In genomic region chr1:191170444-191170843, GRCm38 (mm10) we compare ENCODE assay signal across 24 mouse cellular contexts. TPM values are rescaled to one million over a fixed set of nuclear protein-coding genes. Genes with fewer than 3 reads are reported as not detected.
"Had no signal": no experiment of that assay in that cellular context is flagged by ENCODE, and none has a peak within 500 bp of the region (broad histone marks: within the 10 kb centered on the region; RNA-seq: fewer than 3 reads in every experiment).

No protein-coding gene starts in this region.

- H3K9me3 ChIP-seq: liver, embryonic 15.5 days; midbrain, embryonic 13.5 days; midbrain, embryonic 15.5 days; neural tube, embryonic 13.5 days; neural tube, embryonic 15.5 days had no signal

- H3K27me3 ChIP-seq: midbrain, embryonic 13.5 days; midbrain, embryonic 15.5 days; neural tube, embryonic 13.5 days had no signal

- ATAC-seq: midbrain, embryonic 13.5 days; midbrain, embryonic 15.5 days had no signal

- H3K9ac ChIP-seq: liver, embryonic 15.5 days; lung, embryonic 14.5 days; midbrain, embryonic 13.5 days; midbrain, embryonic 15.5 days; neural tube, embryonic 13.5 days; neural tube, embryonic 15.5 days had no signal

- H3K27ac ChIP-seq: liver, embryonic 15.5 days; midbrain, embryonic 13.5 days; midbrain, embryonic 15.5 days; neural tube, embryonic 13.5 days; neural tube, embryonic 15.5 days had no signal

- H3K4me1 ChIP-seq: liver, embryonic 15.5 days had no signal

- H3K4me3 ChIP-seq: liver, embryonic 15.5 days; midbrain, embryonic 13.5 days; midbrain, embryonic 15.5 days; neural tube, embryonic 13.5 days; neural tube, embryonic 15.5 days had no signal

- H3K36me3 ChIP-seq: liver, embryonic 15.5 days; midbrain, embryonic 13.5 days; midbrain, embryonic 15.5 days; neural tube, embryonic 13.5 days; neural tube, embryonic 15.5 days had no signal

- DNase-seq: lung, adult 18-20 months; lung, embryonic 14.5 days; lung, postnatal 10 days; lung, postnatal 4 days; retina, postnatal 1 day; right cerebral cortex, adult 18-20 months; right cerebral cortex, postnatal 25 days; right cerebral cortex, postnatal 4 days; spleen, adult 18-20 months; thymus, adult 18-20 months; thymus, postnatal 14 days; thymus, postnatal 36 days had no signal

- H3K4me2 ChIP-seq: liver, embryonic 15.5 days; lung, embryonic 14.5 days; midbrain, embryonic 11.5 days; midbrain, embryonic 13.5 days; midbrain, embryonic 15.5 days; neural tube, embryonic 13.5 days; neural tube, embryonic 15.5 days had no signal

RNA-seq across cellular contexts. Expression of gene Fam71a, which starts 5.8 kb away (rescaled TPM):
- total RNA-seq: midbrain, postnatal 0 days had no signal
- polyA plus RNA-seq: liver, embryonic 15.5 days; lung, embryonic 14.5 days; lung, embryonic 16.5 days; midbrain, embryonic 11.5 days; midbrain, embryonic 13.5 days; midbrain, embryonic 15.5 days; midbrain, postnatal 0 days; neural tube, embryonic 11.5 days; neural tube, embryonic 13.5 days; neural tube, embryonic 15.5 days; small intestine, adult 2 months; stomach, embryonic 14.5 days; thymus, postnatal 0 days had no signal
